Mouse (Mus musculus): ENCODE measurements around the gene Scrn3. TPM values are rescaled to one million over a fixed set of nuclear protein-coding genes. Genes with fewer than 3 reads are reported as not detected.

Scrn3 gene
- polyA plus RNA-seq, 1 experiment from 2014 or later = 7.8 TPM

DNA sequence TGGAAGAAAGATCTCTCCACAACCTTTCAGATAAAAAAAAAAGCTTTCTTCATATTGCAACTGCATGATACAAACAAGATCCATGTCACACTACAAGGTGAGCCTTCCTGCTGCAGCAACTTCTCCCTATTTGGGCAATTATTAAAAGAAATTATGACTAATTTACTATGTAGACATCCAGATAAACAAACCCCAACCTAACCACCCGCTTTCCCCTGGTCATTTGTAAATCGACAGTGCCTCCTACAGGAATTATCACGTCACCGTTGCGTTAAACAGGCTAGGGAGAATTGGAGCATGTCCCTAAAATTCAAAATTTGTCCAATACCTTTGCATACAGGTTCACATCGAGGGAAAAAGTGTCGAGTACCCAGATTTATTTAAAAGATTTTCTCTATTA lies 30.7 kb upstream of the Scrn3 start:
- peak; percentile 60 for TF ChIP-seq CTCF (IDR thresholded peaks at IDR 0.05; ENCODE audit: low read depth)
- H3K4me2 ChIP-seq (replicated peaks; ENCODE audit: low read depth) = no peak overlapping the region
- 26% methylated on average over 7 of the region's 7 CpGs for WGBS
- H3K27ac ChIP-seq (ENCODE audit: low read depth, low read length) = no peak overlapping the region
- H3K9me3 ChIP-seq (ENCODE audit: control insufficient read depth) = no peaks in the 10 kb centered on the region
- H3K36me3 ChIP-seq (ENCODE audit: control insufficient read depth, insufficient read depth) = peaks cover 6% of the 10 kb centered on the region; the same call in 1 of the 2 replicates
- peaks cover 45% of the 10 kb centered on the region for H3K27me3 ChIP-seq (replicated peaks; ENCODE audit: control insufficient read depth, insufficient read depth, low read length)
- H3K4me3 ChIP-seq (ENCODE audit: low read depth, low read length) = 0 out of 2 replicates have a peak overlapping the region, but pooled peaks have one; percentile 1
- no peak overlapping the region for H3K9ac ChIP-seq (ENCODE audit: low read depth, low read length)
- ATAC-seq = no peak
- H3K4me1 ChIP-seq (replicated peaks; ENCODE audit: control insufficient read depth, insufficient read depth, low read length) = no peaks in the 10 kb centered on the region; the same call in 1 of the 2 replicates

DNA sequence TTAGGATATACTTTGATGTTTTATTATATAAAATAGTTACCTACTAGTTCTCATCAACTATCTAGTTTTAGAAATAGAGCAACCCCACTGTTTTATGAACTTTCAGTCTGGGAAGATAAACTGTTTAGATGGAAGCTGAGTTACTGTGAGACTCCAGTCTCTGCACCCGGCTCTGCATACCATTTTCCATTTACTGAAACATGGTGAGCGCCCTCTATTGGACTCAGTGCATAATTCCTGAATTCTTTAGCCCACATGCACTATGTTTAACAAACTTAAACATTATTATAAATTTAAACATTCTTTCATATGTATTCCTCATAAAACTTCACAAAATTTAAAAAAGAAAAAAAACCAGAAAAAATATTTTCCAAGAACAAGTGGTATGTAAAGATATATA lies 26.8 kb upstream of the Scrn3 start:
- Histone ChIP-seq H3K36me3 (ENCODE audit: control insufficient read depth, insufficient read depth) (peaks cover 23% of the 10 kb centered on the region; the same call in 1 of the 2 replicates), H3K4me2 (replicated peaks; ENCODE audit: low read depth) (no peak overlapping the region), H3K9me3 (ENCODE audit: control insufficient read depth) (no peaks in the 10 kb centered on the region), H3K4me3 (ENCODE audit: low read depth, low read length) (no peak overlapping the region), H3K27ac (ENCODE audit: low read depth, low read length) (no peak overlapping the region), H3K27me3 (replicated peaks; ENCODE audit: control insufficient read depth, insufficient read depth, low read length) (peaks cover 16% of the 10 kb centered on the region), H3K4me1 (replicated peaks; ENCODE audit: control insufficient read depth, insufficient read depth, low read length) (no peaks in the 10 kb centered on the region; the same call in 1 of the 2 replicates), H3K9ac (ENCODE audit: low read depth, low read length) (no peak overlapping the region)
- 10% methylated on average over 2 of the region's 2 CpGs for WGBS
- ATAC-seq = no peak
- TF ChIP-seq CTCF (IDR thresholded peaks at IDR 0.05; ENCODE audit: low read depth) = peak; percentile 72

DNA sequence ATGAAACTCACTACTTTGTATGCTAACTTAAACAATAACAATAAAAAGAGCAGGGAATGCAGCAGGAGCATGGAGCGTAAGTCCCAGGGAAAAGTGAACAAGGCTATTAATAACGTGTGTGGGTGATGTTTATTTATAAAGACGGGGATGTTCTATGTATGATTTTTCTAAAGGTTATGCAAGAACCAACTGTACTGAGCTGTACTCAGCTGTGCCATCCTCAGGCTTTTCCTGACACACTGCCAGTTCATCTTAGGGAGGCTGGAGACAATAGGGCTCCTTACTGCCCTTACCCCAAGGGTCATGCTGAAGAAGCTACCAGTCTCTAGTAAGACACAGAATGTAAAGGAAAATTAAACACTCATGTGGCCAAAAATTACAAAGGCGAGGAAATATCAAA lies 21.3 kb upstream of the Scrn3 start:
- H3K9me3 ChIP-seq (ENCODE audit: control insufficient read depth) = no peaks in the 10 kb centered on the region
- H3K36me3 ChIP-seq (ENCODE audit: control insufficient read depth, insufficient read depth) = peaks cover 47% of the 10 kb centered on the region
- no peaks in the 10 kb centered on the region for H3K4me1 ChIP-seq (replicated peaks; ENCODE audit: control insufficient read depth, insufficient read depth, low read length)
- H3K4me3 ChIP-seq (ENCODE audit: low read depth, low read length) = no peak overlapping the region
- H3K4me2 ChIP-seq (replicated peaks; ENCODE audit: low read depth) = no peak overlapping the region
- no peak for TF ChIP-seq CTCF (IDR thresholded peaks at IDR 0.05; ENCODE audit: low read depth)
- H3K9ac ChIP-seq (ENCODE audit: low read depth, low read length) = no peak overlapping the region
- no peak for ATAC-seq
- H3K27me3 ChIP-seq (replicated peaks; ENCODE audit: control insufficient read depth, insufficient read depth, low read length) = no peaks in the 10 kb centered on the region
- WGBS = 79% methylated on average over 4 of the region's 4 CpGs
- no peak overlapping the region for H3K27ac ChIP-seq (ENCODE audit: low read depth, low read length)

DNA sequence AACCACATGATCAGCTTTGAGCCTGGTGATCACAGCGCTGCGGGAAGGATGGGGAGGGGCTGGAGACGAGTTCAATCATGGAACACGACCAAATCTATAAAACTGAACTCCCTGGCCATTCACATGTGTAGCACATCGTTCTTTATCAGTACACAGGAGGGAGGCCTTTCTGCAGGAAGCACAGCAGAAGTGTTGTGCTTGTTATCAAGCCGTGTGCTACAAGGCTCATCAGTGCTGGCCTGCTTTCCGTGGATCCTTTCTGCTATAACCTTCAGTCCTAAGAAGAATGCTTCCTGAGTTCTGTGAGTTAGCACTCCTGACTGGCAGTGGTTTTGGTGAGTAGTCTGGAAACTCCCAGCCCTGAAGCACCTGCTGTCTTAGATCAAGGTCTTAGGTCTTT lies 17.4 kb upstream of the Scrn3 start:
- no peak for ATAC-seq
- 80% methylated on average over 7 of the region's 7 CpGs for WGBS

DNA sequence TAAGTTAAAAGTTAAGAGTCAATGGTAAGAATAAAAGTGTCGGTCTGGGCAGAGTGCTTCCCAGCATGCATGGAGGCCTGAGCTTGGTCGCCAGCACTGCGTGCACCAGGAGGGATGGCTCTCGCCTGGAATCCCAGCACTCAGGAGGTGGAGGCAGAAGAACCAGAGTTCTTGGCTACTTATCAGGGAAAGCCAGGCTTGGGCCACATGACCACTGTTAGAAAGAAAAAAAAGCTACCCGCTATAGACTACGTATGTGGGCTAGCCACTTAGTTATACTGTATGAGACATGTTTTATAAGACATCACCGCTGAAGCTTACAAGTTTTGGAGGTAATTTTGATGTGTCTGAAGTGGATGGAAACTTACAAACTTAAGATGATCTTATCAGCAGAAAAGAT lies 14.2 kb upstream of the Scrn3 start:
- no peaks in the 10 kb centered on the region for H3K9me3 ChIP-seq (ENCODE audit: control insufficient read depth)
- no peaks in the 10 kb centered on the region for H3K27me3 ChIP-seq (replicated peaks; ENCODE audit: control insufficient read depth, insufficient read depth, low read length)
- no peaks in the 10 kb centered on the region for H3K4me1 ChIP-seq (replicated peaks; ENCODE audit: control insufficient read depth, insufficient read depth, low read length)
- no peak overlapping the region for H3K4me3 ChIP-seq (ENCODE audit: low read depth, low read length)
- H3K4me2 ChIP-seq (replicated peaks; ENCODE audit: low read depth) = no peak overlapping the region
- peaks cover 48% of the 10 kb centered on the region for H3K36me3 ChIP-seq (ENCODE audit: control insufficient read depth, insufficient read depth)
- H3K9ac ChIP-seq (ENCODE audit: low read depth, low read length) = no peak overlapping the region
- ATAC-seq = no peak
- 84% methylated on average over 7 of the region's 7 CpGs for WGBS
- no peak for TF ChIP-seq CTCF (IDR thresholded peaks at IDR 0.05; ENCODE audit: low read depth)
- no peak overlapping the region for H3K27ac ChIP-seq (ENCODE audit: low read depth, low read length)

More for the DNA sequence above, 17.4 kb upstream of the Scrn3 start:
- no peaks in the 10 kb centered on the region for H3K27me3 ChIP-seq (replicated peaks; ENCODE audit: control insufficient read depth, insufficient read depth, low read length)
- H3K27ac ChIP-seq (ENCODE audit: low read depth, low read length) = no peak overlapping the region
- peaks cover 52% of the 10 kb centered on the region for H3K36me3 ChIP-seq (ENCODE audit: control insufficient read depth, insufficient read depth)
- H3K9ac ChIP-seq (ENCODE audit: low read depth, low read length) = no peak overlapping the region
- no peaks in the 10 kb centered on the region for H3K9me3 ChIP-seq (ENCODE audit: control insufficient read depth)
- H3K4me3 ChIP-seq (ENCODE audit: low read depth, low read length) = no peak overlapping the region
- TF ChIP-seq CTCF (IDR thresholded peaks at IDR 0.05; ENCODE audit: low read depth) = no peak
- H3K4me1 ChIP-seq (replicated peaks; ENCODE audit: control insufficient read depth, insufficient read depth, low read length) = no peaks in the 10 kb centered on the region
- no peak overlapping the region for H3K4me2 ChIP-seq (replicated peaks; ENCODE audit: low read depth)

DNA sequence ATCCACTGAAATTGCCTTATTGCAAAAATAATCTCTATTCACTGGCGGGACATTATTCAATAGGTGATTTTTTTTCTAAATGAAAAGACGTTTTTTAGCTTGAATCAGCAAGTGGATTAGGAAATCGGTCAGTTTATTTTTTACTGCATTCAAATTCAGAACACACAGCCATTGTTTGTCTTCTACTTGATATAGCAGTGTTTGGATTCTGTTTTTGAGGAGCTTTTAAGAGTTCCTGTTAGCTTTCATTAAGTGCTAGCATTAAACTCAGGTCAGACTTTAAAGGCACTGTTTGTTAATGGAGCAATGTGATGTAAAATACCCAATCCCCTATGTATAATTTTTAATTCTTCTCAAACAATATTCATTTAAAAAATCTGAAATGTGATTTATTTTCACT lies 13.6 kb upstream of the Scrn3 start:
- no peaks in the 10 kb centered on the region for H3K27me3 ChIP-seq (replicated peaks; ENCODE audit: control insufficient read depth, insufficient read depth, low read length)
- no peaks in the 10 kb centered on the region for H3K9me3 ChIP-seq (ENCODE audit: control insufficient read depth)
- ATAC-seq = no peak
- no peaks in the 10 kb centered on the region for H3K4me1 ChIP-seq (replicated peaks; ENCODE audit: control insufficient read depth, insufficient read depth, low read length)
- no peak for TF ChIP-seq CTCF (IDR thresholded peaks at IDR 0.05; ENCODE audit: low read depth)
- H3K36me3 ChIP-seq (ENCODE audit: control insufficient read depth, insufficient read depth) = peaks cover 49% of the 10 kb centered on the region
- no peak overlapping the region for H3K4me3 ChIP-seq (ENCODE audit: low read depth, low read length)
- no peak overlapping the region for H3K27ac ChIP-seq (ENCODE audit: low read depth, low read length)
- H3K4me2 ChIP-seq (replicated peaks; ENCODE audit: low read depth) = no peak overlapping the region
- H3K9ac ChIP-seq (ENCODE audit: low read depth, low read length) = no peak overlapping the region
- 88% methylated on average over 3 of the region's 3 CpGs for WGBS

DNA sequence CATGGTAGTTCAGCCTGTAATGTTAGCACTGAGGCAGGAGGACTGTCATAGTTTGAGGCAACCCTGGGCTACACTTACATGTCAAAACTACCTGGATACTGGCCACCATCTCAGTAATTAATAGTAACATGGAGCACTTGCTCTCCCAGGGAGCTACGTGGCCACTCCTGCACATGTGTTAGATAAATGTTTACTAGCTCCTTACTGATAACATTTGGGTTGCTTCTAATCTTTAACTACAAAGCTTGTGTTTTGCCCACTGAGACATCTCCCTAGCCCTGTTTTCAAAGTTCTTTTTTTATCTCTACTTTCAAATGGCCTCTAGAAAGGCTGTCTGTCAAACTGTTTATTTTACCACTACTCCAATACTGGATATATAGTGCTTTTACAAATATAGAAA lies 10.4 kb upstream of the Scrn3 start:
- no peak overlapping the region for H3K27ac ChIP-seq (ENCODE audit: low read depth, low read length)
- H3K4me2 ChIP-seq (replicated peaks; ENCODE audit: low read depth) = no peak overlapping the region
- no peak overlapping the region for H3K9ac ChIP-seq (ENCODE audit: low read depth, low read length)
- H3K36me3 ChIP-seq (ENCODE audit: control insufficient read depth, insufficient read depth) = peaks cover 49% of the 10 kb centered on the region
- no peaks in the 10 kb centered on the region for H3K4me1 ChIP-seq (replicated peaks; ENCODE audit: control insufficient read depth, insufficient read depth, low read length)
- ATAC-seq = no peak
- 32% methylated on average over 1 of the region's 1 CpGs for WGBS
- TF ChIP-seq CTCF (IDR thresholded peaks at IDR 0.05; ENCODE audit: low read depth) = no peak
- no peaks in the 10 kb centered on the region for H3K27me3 ChIP-seq (replicated peaks; ENCODE audit: control insufficient read depth, insufficient read depth, low read length)
- H3K9me3 ChIP-seq (ENCODE audit: control insufficient read depth) = no peaks in the 10 kb centered on the region
- no peak overlapping the region for H3K4me3 ChIP-seq (ENCODE audit: low read depth, low read length)
